Mouse (Mus musculus) kidney, adult 9 months (tissue): ENCODE data around the gene Hipk3.
A peak's percentile ranks its signal among the peaks of the same experiment; 100 is the strongest.

Experiments used
- DNase-seq: peaks from one replicate; pipeline ENCODE4 v3.0.0; 2022

The Hipk3 gene

GRCm38 (mm10) chr2:104410963-104411545, 83.2 kb downstream of the Hipk3 start, which contains the start of gene D430041D05Rik:
TSS of gene D430041D05Rik (minus strand) at chr2:104411013.
- DNase-seq: no peak

GRCm38 (mm10) chr2:104409851-104410821, 84.1 kb downstream of the Hipk3 start:
- DNase-seq: no peak

GRCm38 (mm10) chr2:104408351-104408750, 85.9 kb downstream of the Hipk3 start:
- no peak for DNase-seq

- DNase-seq: no peak
Measured at GRCm38 (mm10) chr2:104407913-104408312, 86.3 kb downstream of the Hipk3 start.

- DNase-seq: no peak
Measured at GRCm38 (mm10) chr2:104404036-104404435, 90.2 kb downstream of the Hipk3 start.

- DNase-seq: no peak
Measured at GRCm38 (mm10) chr2:104398651-104399290, 95.5 kb downstream of the Hipk3 start.

- DNase-seq: no peak
Measured at GRCm38 (mm10) chr2:104395961-104396360, 98.3 kb downstream of the Hipk3 start.

- DNase-seq: no peak
Measured at GRCm38 (mm10) chr2:104394769-104395168, 99.5 kb downstream of the Hipk3 start.

- DNase-seq: no peak
Measured at GRCm38 (mm10) chr2:104392700-104393312, 101.4 kb downstream of the Hipk3 start.

GRCm38 (mm10) chr2:104389231-104389630, 105.0 kb downstream of the Hipk3 start:
- DNase-seq: no peak

GRCm38 (mm10) chr2:104385941-104386340, 108.3 kb downstream of the Hipk3 start:
- no peak for DNase-seq

- no peak for DNase-seq
Measured at GRCm38 (mm10) chr2:104383589-104383988, 110.7 kb downstream of the Hipk3 start.

- no peak for DNase-seq
Measured at GRCm38 (mm10) chr2:104382813-104383212, 111.4 kb downstream of the Hipk3 start.

GRCm38 (mm10) chr2:104379304-104379703, 114.9 kb downstream of the Hipk3 start:
- DNase-seq: no peak

- DNase-seq: no peak
Measured at GRCm38 (mm10) chr2:104378791-104379190, 115.5 kb downstream of the Hipk3 start.

GRCm38 (mm10) chr2:104377990-104378389, 116.3 kb downstream of the Hipk3 start:
- peak; percentile 20 for DNase-seq
